Mouse (Mus musculus): ENCODE results near the gene Prkcb. TPM values are rescaled to one million over a fixed set of nuclear protein-coding genes. Genes with fewer than 3 reads are reported as not detected.
A peak's percentile ranks its signal among the peaks of the same experiment; 100 is the strongest.
"Not testable (repeated sequence)": the region's sequence is repeated elsewhere in the genome, so short reads cannot be mapped to it uniquely, and the experiment has no call there.

The Prkcb gene
- total RNA-seq (2022) = 10 to 100 TPM; 15.1 to 28.3 (median 21.8) TPM

- DNase-seq = peak; percentile 29
Observed at GRCm38 (mm10) chr7:122288605-122289242, at the start of gene Prkcb. Gene Prkcb, plus strand, starts transcription at chr7:122288751.

- no peak for DNase-seq
Observed at GRCm38 (mm10) chr7:122238939-122239338, 49.6 kb upstream of the Prkcb start.

- no peak for DNase-seq
Observed at GRCm38 (mm10) chr7:122240413-122241119, 48.0 kb upstream of the Prkcb start.

GRCm38 (mm10) chr7:122242260-122242659 is 46.3 kb upstream of the Prkcb start:
- no peak for DNase-seq

GRCm38 (mm10) chr7:122242744-122243143 is 45.8 kb upstream of the Prkcb start:
- DNase-seq = not testable (repeated sequence)

- no peak for DNase-seq
Observed at GRCm38 (mm10) chr7:122244166-122244565, 44.4 kb upstream of the Prkcb start.

- DNase-seq = no peak
Observed at GRCm38 (mm10) chr7:122244584-122244983, 44.0 kb upstream of the Prkcb start.

DNA sequence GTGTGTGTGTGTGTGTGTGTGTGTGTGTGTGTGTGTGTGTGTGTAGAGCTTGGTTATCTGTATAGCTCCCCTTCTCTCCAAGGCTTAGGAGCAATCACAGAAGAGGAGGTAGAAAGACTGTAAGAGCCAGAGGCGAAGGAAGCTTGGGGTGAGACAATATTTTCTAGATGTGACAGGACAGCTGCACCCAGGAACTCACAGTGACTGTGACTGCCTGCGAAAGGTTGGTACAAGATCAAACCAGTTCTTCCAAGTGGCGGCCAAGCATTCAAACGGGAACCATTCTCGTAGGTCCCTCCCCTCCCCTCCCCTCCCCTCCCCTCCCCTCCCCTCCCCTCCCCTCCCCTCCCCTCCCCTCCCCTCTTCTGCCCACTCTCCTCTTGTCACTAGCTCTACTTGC is 42.6 kb upstream of the Prkcb start:
- DNase-seq = no peak

DNA sequence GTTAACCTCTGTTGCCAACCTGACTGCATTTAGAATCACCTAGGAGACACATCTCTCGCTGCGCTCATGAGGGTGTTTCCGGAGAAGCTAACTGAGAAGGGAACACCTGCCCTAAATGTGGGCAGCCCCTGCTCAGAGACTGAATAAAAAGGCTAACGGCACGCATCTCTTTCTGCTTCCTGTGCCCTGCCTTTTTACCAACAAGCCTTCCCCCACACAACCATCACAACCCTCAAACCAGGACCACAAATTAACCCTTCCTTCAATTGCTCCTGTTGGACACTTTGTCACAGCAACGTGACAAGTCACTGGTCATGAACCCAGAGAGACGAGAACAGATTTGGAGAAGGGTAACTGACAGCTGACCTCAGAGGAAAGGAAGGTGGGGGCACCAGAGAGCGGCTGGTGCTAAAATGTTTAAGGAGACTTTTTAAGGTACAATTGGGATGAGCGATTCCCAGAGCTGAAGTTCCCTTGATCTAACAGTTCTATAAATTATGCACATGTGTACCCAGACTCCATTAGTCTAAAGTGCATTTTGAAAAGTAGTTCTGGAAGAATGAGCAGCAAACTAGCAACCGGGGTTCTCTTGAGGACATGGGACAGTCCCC is 41.2 kb upstream of the Prkcb start:
- no peak for DNase-seq

DNA sequence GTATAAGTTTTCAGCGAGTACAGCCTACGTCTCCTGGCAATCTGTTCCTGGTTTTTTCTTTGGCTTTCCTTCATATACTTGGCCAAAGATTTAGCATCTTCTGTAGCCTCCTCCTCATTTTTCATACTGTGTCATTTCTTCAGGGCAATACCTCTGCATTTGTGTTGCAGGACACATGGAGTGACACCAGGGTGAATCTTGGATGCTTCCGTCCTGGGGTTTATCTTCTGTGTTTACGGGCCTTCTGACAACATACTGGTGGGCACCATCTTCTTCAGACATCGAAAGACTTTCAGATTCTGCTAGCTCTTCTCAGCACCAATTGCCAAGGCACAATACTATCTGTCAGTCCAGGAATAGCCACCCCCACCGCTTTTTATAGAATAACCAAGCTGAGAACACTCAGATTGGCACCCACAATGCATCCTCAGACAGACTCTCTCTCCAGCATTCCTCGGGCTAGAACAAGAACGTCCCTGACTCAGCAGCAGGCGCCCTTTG is 39.2 kb upstream of the Prkcb start:
- no peak for DNase-seq

DNA sequence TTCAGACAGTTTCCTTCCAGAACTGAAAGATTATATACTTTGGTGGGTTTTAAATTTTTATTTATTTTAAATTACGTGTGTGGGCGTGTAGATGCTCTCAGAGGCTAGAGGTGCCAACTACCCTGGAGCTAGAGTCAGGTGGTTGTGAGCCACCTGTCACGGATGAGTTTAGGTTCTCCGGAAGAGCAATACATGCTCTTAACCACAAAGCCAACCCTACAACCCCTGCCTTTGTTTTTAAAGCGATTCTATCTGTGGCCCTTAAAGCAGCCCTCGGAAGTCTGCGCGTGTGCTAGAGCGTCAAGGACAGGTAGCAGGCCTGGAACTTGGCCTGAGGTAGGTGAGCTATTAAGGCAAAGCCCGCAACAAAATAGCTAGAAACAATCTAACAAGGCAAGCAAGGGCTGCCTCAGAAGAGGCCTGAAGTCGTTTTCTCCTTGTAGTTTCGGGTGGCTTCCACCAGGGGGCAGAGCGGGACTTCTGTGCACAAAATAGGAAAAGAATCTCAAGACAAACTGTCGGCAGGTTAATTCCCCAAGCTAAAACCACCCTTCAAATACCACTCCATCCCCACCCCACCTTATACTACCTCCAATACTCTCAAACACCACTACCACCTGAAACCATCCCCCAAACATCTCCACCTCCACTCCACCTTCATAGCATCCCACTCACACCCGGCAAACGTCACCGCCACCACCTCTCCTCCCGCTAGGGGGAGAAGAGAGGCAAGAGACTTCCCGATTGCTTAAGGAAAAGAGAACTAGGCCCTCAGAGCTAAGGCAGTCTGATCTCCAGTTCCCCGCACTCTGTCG is 37.1 kb upstream of the Prkcb start:
- peak; percentile 47 for DNase-seq

DNA sequence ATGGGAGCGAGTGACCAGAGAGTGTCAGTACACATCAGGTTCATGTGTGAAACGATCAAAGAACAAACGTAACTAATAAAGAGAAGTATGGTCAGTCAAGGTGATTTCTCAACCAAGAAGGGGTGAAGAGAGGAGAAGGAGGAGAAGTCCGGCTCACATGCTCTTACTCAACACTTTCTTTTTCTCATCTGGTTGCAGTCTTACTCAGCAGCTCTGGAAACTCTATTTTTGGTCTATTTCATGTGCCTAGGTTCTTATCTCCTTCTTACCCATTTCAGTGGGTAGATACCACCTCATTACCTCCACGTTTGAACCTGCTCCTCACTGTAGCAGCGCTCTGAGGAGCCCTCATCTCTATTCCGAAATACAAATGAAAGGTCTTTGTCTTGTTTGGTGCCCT is 31.8 kb upstream of the Prkcb start:
- no peak for DNase-seq

GRCm38 (mm10) chr7:122258521-122258920 is 30.0 kb upstream of the Prkcb start:
- DNase-seq = no peak

DNA sequence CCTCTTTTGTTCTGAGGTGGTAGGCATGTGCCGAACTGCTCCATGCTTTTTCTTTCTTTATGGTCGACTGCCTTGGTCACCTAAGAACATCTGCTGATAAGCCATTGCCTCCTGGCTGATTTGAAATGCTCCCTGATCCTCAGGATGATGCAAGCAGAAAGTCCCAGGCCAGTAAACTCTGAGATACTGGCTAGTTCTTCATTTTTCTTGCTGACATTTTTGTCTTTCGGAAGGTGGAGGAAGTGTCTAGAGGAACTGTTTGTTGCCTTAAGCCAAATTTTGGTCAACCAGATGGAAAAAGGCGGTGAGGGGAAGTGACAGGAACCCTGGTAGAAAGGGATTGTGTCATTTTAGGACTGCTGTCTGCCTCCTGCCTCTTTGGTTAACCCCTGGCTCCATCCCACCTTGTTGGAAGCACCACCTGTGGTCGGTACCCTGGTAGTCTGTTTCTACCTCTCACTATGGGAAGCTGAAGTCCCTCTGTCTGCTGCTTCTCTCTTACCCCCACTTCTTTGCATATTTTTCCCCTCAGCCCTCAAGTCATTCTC is 28.4 kb upstream of the Prkcb start:
- DNase-seq = no peak

GRCm38 (mm10) chr7:122268983-122269486 is 19.5 kb upstream of the Prkcb start:
- DNase-seq = no peak

DNA sequence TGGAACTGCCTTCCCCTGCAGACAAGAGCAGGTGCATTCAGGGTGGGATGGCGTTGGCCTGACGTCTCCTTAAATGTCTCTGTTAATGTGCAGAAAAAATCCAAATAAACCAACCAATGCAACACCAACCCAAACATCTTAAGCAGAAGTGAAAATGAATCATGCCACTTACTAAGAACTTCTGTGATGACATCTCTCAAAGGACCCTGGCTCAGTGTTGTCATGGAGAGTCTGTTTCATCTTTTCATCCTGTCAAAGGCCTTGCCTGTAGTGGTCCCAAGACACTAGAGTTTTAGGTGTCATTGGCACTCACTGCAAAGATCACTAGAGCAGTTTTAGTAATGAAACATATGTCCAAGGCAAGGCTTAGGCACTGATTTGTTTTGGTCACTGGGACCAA is 16.2 kb upstream of the Prkcb start:
- DNase-seq = no peak

- DNase-seq = no peak
Observed at GRCm38 (mm10) chr7:122279580-122279979, 9.0 kb upstream of the Prkcb start.

DNA sequence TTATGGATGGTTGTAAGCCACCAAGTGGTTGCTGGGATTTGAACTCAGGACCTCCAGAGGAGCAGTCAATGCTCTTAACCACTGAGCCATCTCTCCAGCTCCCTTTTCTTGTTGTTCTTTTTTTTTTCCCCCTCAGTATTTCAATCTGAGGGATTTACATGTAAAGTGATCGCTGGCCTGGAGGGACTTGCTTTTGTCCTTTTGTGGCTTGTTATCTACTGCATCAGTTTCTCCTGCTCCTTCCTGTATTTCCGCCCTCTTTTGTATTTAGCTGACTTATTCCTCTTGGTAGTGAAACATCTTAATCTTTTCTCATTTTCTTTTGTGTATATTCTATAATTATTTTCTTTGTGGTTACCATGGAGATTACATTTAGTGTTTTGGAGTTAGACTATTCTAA is 8.2 kb upstream of the Prkcb start:
- no peak for DNase-seq

DNA sequence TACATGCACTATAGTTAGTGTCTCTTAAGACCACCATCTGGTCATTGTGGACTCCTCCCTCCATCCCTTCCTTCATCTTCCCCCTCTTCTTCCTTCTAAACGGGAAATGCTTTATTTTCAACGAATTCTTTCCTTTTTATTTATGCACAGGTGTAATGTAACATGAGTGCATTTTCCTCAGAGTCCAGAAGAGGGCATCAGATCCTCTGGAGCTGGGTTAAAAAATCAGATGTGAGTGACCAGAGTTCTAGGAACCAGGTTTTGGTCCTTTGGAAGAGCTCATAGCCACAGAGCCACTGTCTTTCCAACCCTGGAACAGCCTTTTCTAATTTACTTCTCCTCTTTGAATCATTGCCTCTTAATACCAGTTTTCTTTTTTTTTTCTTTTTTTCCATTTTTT is 6.0 kb upstream of the Prkcb start:
- no peak for DNase-seq

GRCm38 (mm10) chr7:122287217-122287616 is 1.3 kb upstream of the Prkcb start:
- DNase-seq = no peak

DNA sequence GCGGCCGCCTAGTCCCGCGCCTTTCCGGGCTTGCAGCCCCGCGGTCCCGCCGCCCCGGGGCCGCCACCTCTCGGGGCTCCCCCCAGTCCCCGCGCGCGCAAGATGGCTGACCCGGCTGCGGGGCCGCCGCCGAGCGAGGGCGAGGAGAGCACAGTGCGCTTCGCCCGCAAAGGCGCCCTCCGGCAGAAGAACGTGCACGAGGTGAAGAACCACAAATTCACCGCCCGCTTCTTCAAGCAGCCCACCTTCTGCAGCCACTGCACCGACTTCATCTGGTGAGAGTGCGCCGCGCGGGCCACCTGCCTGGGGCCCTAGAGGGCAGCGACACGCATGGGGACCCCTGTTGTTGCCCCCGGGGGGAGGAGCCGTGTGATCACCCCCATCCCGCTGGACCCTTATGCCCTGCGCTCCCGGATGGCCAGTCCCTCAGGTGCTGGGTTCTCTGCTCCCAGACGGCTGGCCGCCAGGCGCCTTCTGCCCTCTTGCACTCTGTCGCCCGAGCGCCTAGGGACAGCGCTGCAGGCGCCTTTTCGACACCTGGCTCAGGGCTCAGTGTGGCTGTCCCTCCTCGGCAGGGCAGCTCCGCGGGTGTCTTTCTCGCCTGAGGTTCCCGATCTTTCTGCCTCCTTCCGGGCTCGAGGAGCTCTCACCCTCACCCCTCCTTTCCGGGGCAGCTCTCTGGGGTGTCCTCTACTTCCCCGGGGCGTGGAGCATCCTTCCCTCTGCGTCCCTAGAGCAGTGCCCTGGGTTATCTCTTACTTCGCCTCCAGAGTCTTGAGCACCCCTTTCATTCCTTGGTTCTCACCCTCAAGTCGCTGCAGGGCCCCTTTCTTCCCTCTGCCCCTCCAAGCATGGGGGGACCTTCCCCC is 926 bp downstream of the Prkcb start:
- DNase-seq = no peak
